ENCODE assay signal across 8 mouse cellular contexts in the genomic region with DNA sequence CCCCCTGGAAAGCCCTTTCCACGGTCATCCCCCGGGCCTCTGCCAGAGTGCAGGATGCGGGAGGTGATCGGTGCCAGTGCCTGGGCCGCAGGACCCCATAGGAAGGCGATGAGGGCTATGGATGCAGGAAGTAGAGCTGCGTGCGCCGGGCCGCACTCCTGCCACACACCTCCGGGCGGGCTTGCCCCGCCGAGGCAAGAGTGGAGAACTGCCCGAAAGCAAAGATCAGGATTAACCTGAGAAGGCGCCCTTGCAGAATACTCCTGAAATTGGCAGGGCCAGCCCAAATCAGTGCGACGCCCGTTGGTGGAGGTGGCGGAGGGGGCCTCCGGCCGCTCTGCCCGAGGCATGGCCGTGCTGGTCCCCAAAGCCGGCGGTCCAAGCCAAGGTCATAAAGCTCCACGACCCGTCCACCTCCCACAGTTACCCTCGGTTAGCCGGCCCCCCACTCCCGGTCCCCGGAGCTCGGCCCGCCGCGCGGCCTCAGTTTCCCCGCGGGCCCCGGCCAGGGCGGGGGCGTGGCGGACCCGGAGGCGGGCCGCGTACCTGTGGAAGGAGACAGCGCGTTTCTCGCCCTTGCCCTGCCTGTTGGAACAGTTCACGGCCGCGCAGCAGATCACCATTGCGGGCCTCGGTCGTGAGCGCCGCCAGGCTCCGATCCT. TPM values are rescaled to one million over a fixed set of nuclear protein-coding genes. Genes with fewer than 3 reads are reported as not detected.
DNase-seq lines count a peak whose midpoint lies in the region; ATAC-seq lines count a peak whose summit lies in the region.

No protein-coding gene starts in this region.

- no peaks in the 10 kb centered on the region for H3K27me3 ChIP-seq in embryonic facial prominence, embryonic 13.5 days
- no peaks in the 10 kb centered on the region for H3K27me3 ChIP-seq in hindbrain, embryonic 13.5 days
- H3K27me3 ChIP-seq in limb, embryonic 15.5 days, result no peaks in the 10 kb centered on the region
- H3K27me3 ChIP-seq in midbrain, embryonic 15.5 days (replicated peaks), result no peaks in the 10 kb centered on the region

- peak overlapping the region; percentile 86 for H3K4me2 ChIP-seq in embryonic facial prominence, embryonic 13.5 days
- peak overlapping the region; percentile 88 for H3K4me2 ChIP-seq in hindbrain, embryonic 13.5 days
- peak overlapping the region; percentile 86 for H3K4me2 ChIP-seq in limb, embryonic 15.5 days
- H3K4me2 ChIP-seq in midbrain, embryonic 15.5 days, result peak overlapping the region; percentile 84

- peaks cover 17% of the 10 kb centered on the region for H3K36me3 ChIP-seq in embryonic facial prominence, embryonic 13.5 days
- H3K36me3 ChIP-seq in hindbrain, embryonic 13.5 days, result peaks cover 17% of the 10 kb centered on the region
- H3K36me3 ChIP-seq in limb, embryonic 15.5 days, result peaks cover 18% of the 10 kb centered on the region
- peaks cover 12% of the 10 kb centered on the region; the same call in 1 of the 2 replicates for H3K36me3 ChIP-seq in midbrain, embryonic 15.5 days (replicated peaks)

- H3K4me3 ChIP-seq in embryonic facial prominence, embryonic 13.5 days, result peak overlapping the region; percentile 98
- H3K4me3 ChIP-seq in hindbrain, embryonic 13.5 days, result peak overlapping the region; percentile 99
- H3K4me3 ChIP-seq in limb, embryonic 15.5 days, result peak overlapping the region; percentile 99
- H3K4me3 ChIP-seq in midbrain, embryonic 15.5 days, result peak overlapping the region; percentile 91

- H3K4me1 ChIP-seq in embryonic facial prominence, embryonic 13.5 days, result peaks cover 26% of the 10 kb centered on the region
- peaks cover 43% of the 10 kb centered on the region for H3K4me1 ChIP-seq in hindbrain, embryonic 13.5 days (replicated peaks)
- peaks cover 17% of the 10 kb centered on the region for H3K4me1 ChIP-seq in limb, embryonic 15.5 days
- peaks cover 40% of the 10 kb centered on the region for H3K4me1 ChIP-seq in midbrain, embryonic 15.5 days

- H3K27ac ChIP-seq in embryonic facial prominence, embryonic 13.5 days, result peak overlapping the region; percentile 90
- peak overlapping the region; percentile 89 for H3K27ac ChIP-seq in hindbrain, embryonic 13.5 days
- H3K27ac ChIP-seq in limb, embryonic 15.5 days, result peak overlapping the region; percentile 91
- H3K27ac ChIP-seq in midbrain, embryonic 15.5 days, result peak overlapping the region; percentile 79

- H3K9me3 ChIP-seq in embryonic facial prominence, embryonic 13.5 days, result no peaks in the 10 kb centered on the region
- H3K9me3 ChIP-seq in hindbrain, embryonic 13.5 days, result no peaks in the 10 kb centered on the region
- H3K9me3 ChIP-seq in limb, embryonic 15.5 days, result no peaks in the 10 kb centered on the region
- H3K9me3 ChIP-seq in midbrain, embryonic 15.5 days, result no peaks in the 10 kb centered on the region

- DNase-seq in layer of hippocampus, adult 18-20 months (ENCODE audit: low spot score in 2 of 2), result peak; percentile 9 to 31
- DNase-seq in layer of hippocampus, adult 9-10 months (ENCODE audit: low spot score), result no peak
- peak; percentile 60 for DNase-seq in MN1 (ENCODE audit: low spot score)
- no peak for DNase-seq in cerebellum, adult 8-10 months

- peak; percentile 5 for ATAC-seq in embryonic facial prominence, embryonic 13.5 days (ENCODE audit: insufficient number of reproducible peaks, insufficient read depth, low FRiP score, low TSS enrichment, low read depth)
- ATAC-seq in hindbrain, embryonic 13.5 days (ENCODE audit: low FRiP score), result peak; percentile 62
- peak; percentile 42; the same call in 1 of the 2 replicates for ATAC-seq in limb, embryonic 15.5 days (ENCODE audit: insufficient number of reproducible peaks, low FRiP score, low TSS enrichment, low read depth)
- ATAC-seq in midbrain, embryonic 15.5 days (replicated peaks), result peak; percentile 50

- peak overlapping the region; percentile 91 for H3K9ac ChIP-seq in embryonic facial prominence, embryonic 13.5 days
- H3K9ac ChIP-seq in hindbrain, embryonic 13.5 days, result peak overlapping the region; percentile 92
- H3K9ac ChIP-seq in limb, embryonic 15.5 days, result peak overlapping the region; percentile 82
- H3K9ac ChIP-seq in midbrain, embryonic 15.5 days, result peak overlapping the region; percentile 69

- under 1% methylated on average over 58 of the region's 59 CpGs for WGBS in embryonic facial prominence, embryonic 13.5 days
- under 1% methylated on average over 59 of the region's 59 CpGs for WGBS in hindbrain, embryonic 13.5 days
- under 1% methylated on average over 59 of the region's 59 CpGs for WGBS in limb, embryonic 15.5 days
- WGBS in midbrain, embryonic 15.5 days, result under 1% methylated on average over 59 of the region's 59 CpGs

RNA-seq across cellular contexts. Expression of a gene that starts 0.6 kb away (rescaled TPM):
- 10 to 100 TPM; 35.7 to 37.6 TPM for total RNA-seq in layer of hippocampus, adult 18-20 months (2021)
- polyA plus RNA-seq in embryonic facial prominence, embryonic 13.5 days (2015; fragmentation: Nextera tagmentation; extraction: Ambion mirVana), result 58.4 and 58.9 TPM in 2 replicates
- polyA plus RNA-seq in hindbrain, embryonic 13.5 days (2015; fragmentation: Nextera tagmentation; extraction: Ambion mirVana), result 41.3 and 43.4 TPM in 2 replicates
- polyA plus RNA-seq in limb, embryonic 15.5 days (2015; fragmentation: Nextera tagmentation; extraction: Ambion mirVana), result 51.4 and 55.1 TPM in 2 replicates
- 54.7 and 56.8 TPM in 2 replicates for polyA plus RNA-seq in midbrain, embryonic 15.5 days (2015; fragmentation: Nextera tagmentation; extraction: Ambion mirVana)

RNA-seq across cellular contexts. Expression of a gene that starts 2.7 kb away (rescaled TPM):
- total RNA-seq in layer of hippocampus, adult 18-20 months (2021), result 10 to 100 TPM; 79.1 to 81.4 TPM
- 90.4 and 92.3 TPM in 2 replicates for polyA plus RNA-seq in embryonic facial prominence, embryonic 13.5 days (2015; fragmentation: Nextera tagmentation; extraction: Ambion mirVana)
- 107 and 112 TPM in 2 replicates for polyA plus RNA-seq in hindbrain, embryonic 13.5 days (2015; fragmentation: Nextera tagmentation; extraction: Ambion mirVana)
- polyA plus RNA-seq in limb, embryonic 15.5 days (2015; fragmentation: Nextera tagmentation; extraction: Ambion mirVana), result 74.5 and 74.9 TPM in 2 replicates
- 107 and 108 TPM in 2 replicates for polyA plus RNA-seq in midbrain, embryonic 15.5 days (2015; fragmentation: Nextera tagmentation; extraction: Ambion mirVana)

RNA-seq across cellular contexts. Expression of a gene that starts 47.7 kb away (rescaled TPM):
- 10 to 100 TPM; 54.2 to 54.8 TPM for total RNA-seq in layer of hippocampus, adult 18-20 months (2021)
- polyA plus RNA-seq in embryonic facial prominence, embryonic 13.5 days (2015; fragmentation: Nextera tagmentation; extraction: Ambion mirVana), result 267 and 281 TPM in 2 replicates
- polyA plus RNA-seq in hindbrain, embryonic 13.5 days (2015; fragmentation: Nextera tagmentation; extraction: Ambion mirVana), result 157 and 161 TPM in 2 replicates
- 200 and 206 TPM in 2 replicates for polyA plus RNA-seq in limb, embryonic 15.5 days (2015; fragmentation: Nextera tagmentation; extraction: Ambion mirVana)
- polyA plus RNA-seq in midbrain, embryonic 15.5 days (2015; fragmentation: Nextera tagmentation; extraction: Ambion mirVana), result 135 and 146 TPM in 2 replicates

RNA-seq across cellular contexts. Expression of a gene that starts 49.7 kb away (rescaled TPM):
- total RNA-seq in layer of hippocampus, adult 18-20 months (2021), result 10 to 100 TPM; 12.6 to 14.7 TPM
- polyA plus RNA-seq in embryonic facial prominence, embryonic 13.5 days (2015; fragmentation: Nextera tagmentation; extraction: Ambion mirVana), result 16.1 and 16.5 TPM in 2 replicates
- 9.4 and 10.5 TPM in 2 replicates for polyA plus RNA-seq in hindbrain, embryonic 13.5 days (2015; fragmentation: Nextera tagmentation; extraction: Ambion mirVana)
- 12.7 and 13.4 TPM in 2 replicates for polyA plus RNA-seq in limb, embryonic 15.5 days (2015; fragmentation: Nextera tagmentation; extraction: Ambion mirVana)
- 10.2 and 10.9 TPM in 2 replicates for polyA plus RNA-seq in midbrain, embryonic 15.5 days (2015; fragmentation: Nextera tagmentation; extraction: Ambion mirVana)

Comparison
In these comparisons a context has a peak if more than half of its experiments do, and no peak if none do; other contexts are left out.
1. DNase-seq: peak in layer of hippocampus, adult 18-20 months (2 of 2) and MN1 (single experiment); none in layer of hippocampus, adult 9-10 months (single experiment) and cerebellum, adult 8-10 months (single experiment).
2. ATAC-seq: peak in every context shown above with its lines; median percentile 62 in hindbrain, embryonic 13.5 days; 50 in midbrain, embryonic 15.5 days; 42 in limb, embryonic 15.5 days; 5 in embryonic facial prominence, embryonic 13.5 days.
3. Peak in every context shown above with its lines, with median percentiles within 50 percentile points of each other: H3K27ac ChIP-seq, H3K4me2 ChIP-seq, H3K4me3 ChIP-seq and H3K9ac ChIP-seq.